ENCODE assay signal across 8 mouse cellular contexts in the genomic region with DNA sequence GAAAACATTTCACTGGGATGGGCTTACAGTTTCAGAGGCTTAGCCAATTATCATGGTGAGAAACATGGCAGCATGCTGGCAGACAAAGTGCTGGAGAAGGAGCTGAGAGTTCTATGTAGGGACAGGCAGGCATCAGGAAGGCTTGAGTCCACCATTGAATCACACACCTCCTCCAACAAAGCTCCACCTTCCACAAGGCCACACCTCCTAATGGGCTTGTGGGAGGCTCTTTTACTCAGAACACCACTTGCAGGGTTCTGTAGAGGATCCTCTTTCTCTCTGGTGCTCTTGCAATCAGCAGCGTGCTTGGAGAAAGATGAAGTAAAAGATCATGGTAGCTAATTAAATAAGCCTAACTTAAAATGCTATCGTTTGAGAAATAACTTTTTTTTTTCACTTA.
"Had no signal": no experiment of that assay in that cellular context is flagged by ENCODE, and none has a peak within 500 bp of the region (broad histone marks: within the 10 kb centered on the region; RNA-seq: fewer than 3 reads in every experiment).

No protein-coding gene starts in this region.

- ATAC-seq: intestine, embryonic 16.5 days had no signal

- DNase-seq: kidney, adult 2 months; kidney, postnatal 14 days; left cerebral cortex, postnatal 4 days; lung, postnatal 14 days; midbrain, embryonic 14.5 days; right cerebral cortex, postnatal 25 days; thymus, postnatal 14 days had no signal
